Mouse (Mus musculus): ENCODE data around the gene Gzmk.

Gene Gzmk

GRCm38 (mm10) chr13:113205346-113205745 lies 20.4 kb downstream of the Gzmk start:
- no peak for ATAC-seq (ENCODE audit: insufficient number of reproducible peaks, low FRiP score, low TSS enrichment)

- ATAC-seq (ENCODE audit: insufficient number of reproducible peaks, low FRiP score, low TSS enrichment) = no peak
Observed at GRCm38 (mm10) chr13:113203146-113203545, 22.6 kb downstream of the Gzmk start.

GRCm38 (mm10) chr13:113202184-113202583 lies 23.5 kb downstream of the Gzmk start:
- ATAC-seq (ENCODE audit: insufficient number of reproducible peaks, low FRiP score, low TSS enrichment) = no peak

GRCm38 (mm10) chr13:113201631-113202030 lies 24.1 kb downstream of the Gzmk start:
- no peak for ATAC-seq (ENCODE audit: insufficient number of reproducible peaks, low FRiP score, low TSS enrichment)

GRCm38 (mm10) chr13:113200726-113201125 lies 25.0 kb downstream of the Gzmk start:
- ATAC-seq (ENCODE audit: insufficient number of reproducible peaks, low FRiP score, low TSS enrichment) = no peak

DNA sequence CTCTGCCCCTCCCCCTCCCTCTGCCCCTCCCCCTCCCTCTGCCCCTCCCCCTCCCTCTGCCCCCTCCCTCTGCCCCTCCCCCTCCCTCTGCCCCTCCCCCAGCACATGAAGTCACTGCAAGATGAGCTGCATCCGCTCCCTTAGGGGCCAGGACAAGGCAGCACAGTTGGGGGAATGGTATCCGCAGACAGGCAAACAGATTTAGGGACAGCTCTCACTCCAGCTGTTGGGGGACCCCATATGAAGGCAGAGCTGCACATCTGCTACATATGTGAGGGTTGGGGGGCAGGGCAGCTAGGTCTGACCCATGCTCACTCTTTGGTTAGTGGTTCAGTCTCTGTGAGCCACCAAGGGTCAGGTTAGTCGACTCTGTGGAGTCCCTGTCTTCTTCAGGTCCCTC lies 26.4 kb downstream of the Gzmk start:
- no peak for ATAC-seq (ENCODE audit: insufficient number of reproducible peaks, low FRiP score, low TSS enrichment)

DNA sequence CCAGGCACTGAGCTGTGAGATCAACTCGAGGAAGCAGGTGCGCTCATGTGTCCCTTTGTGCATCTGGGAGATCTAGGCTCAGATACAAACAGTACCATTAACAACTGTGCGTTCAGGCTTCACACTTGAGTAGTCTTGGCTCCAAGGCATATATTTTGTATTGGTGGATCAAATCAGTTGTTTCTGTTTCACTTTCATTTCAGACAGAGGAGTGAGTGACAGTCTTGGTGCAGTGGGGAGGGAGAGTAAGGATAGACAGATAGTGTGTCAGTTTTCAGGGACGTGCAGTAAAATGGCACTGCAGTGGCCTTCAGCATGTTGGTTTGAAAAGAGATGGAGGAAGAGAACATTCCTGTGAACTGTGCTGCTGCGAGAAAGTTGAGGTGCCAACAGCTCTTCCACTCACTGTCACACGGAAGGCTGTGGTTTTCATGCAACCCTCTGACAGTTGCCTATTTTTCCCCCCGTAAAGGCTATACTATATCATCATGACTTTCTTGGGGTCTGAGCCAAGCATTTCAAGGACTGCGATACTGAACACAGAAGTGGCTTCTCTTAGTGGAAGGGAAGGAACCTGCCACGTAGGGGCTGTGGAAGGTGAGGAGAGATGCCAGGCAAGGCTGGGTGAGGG lies 27.7 kb downstream of the Gzmk start:
- ATAC-seq (ENCODE audit: insufficient number of reproducible peaks, low FRiP score, low TSS enrichment) = no peak

GRCm38 (mm10) chr13:113196808-113197674 lies 28.7 kb downstream of the Gzmk start:
- no peak for ATAC-seq (ENCODE audit: insufficient number of reproducible peaks, low FRiP score, low TSS enrichment)

DNA sequence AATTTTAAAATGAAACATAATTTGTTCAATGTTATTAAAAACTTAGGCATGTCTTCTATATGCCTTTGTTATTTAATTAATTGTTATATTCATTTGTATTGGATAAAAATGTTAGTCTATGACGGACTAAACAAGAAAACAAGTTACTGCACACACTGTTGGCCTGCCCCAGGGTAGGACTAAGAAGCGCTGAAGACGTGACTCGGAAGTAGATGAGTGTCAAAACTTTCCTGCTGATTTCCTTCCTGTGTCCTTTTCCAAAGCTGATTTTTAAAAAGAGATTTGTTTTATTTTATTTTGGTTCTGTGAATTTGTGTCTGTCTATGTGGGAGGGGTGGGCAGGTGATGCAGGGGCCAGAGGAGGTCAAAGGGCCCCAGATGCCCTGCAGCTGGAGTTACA lies 42.0 kb downstream of the Gzmk start:
- ATAC-seq (ENCODE audit: insufficient number of reproducible peaks, low FRiP score, low TSS enrichment) = no peak

GRCm38 (mm10) chr13:113183310-113183709 lies 42.4 kb downstream of the Gzmk start:
- no peak for ATAC-seq (ENCODE audit: insufficient number of reproducible peaks, low FRiP score, low TSS enrichment)

GRCm38 (mm10) chr13:113174162-113174561 lies 51.5 kb downstream of the Gzmk start:
- no peak for ATAC-seq (ENCODE audit: insufficient number of reproducible peaks, low FRiP score, low TSS enrichment)

DNA sequence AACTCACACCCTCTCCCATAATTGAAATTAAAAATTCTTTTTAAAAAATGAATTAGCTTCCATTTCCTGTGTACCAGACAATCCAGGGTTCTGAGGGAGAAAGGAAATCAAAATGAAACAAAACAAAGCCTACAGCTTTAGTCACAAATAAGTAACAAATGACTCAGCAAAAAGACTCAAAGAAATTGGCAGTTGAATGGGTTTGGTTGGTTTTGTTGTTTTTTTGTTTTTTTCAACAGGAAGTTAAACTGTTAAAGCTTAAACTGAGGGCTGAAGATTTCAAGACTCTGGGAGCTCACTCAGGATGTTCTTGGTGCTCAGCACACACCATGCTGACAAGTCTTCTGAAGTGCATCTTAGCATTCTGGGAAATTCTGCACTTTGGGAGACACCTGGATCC lies 55.5 kb downstream of the Gzmk start:
- no peak for ATAC-seq (ENCODE audit: insufficient number of reproducible peaks, low FRiP score, low TSS enrichment)

- no peak for ATAC-seq (ENCODE audit: insufficient number of reproducible peaks, low FRiP score, low TSS enrichment)
Observed at GRCm38 (mm10) chr13:113168018-113168534, 57.6 kb downstream of the Gzmk start.

DNA sequence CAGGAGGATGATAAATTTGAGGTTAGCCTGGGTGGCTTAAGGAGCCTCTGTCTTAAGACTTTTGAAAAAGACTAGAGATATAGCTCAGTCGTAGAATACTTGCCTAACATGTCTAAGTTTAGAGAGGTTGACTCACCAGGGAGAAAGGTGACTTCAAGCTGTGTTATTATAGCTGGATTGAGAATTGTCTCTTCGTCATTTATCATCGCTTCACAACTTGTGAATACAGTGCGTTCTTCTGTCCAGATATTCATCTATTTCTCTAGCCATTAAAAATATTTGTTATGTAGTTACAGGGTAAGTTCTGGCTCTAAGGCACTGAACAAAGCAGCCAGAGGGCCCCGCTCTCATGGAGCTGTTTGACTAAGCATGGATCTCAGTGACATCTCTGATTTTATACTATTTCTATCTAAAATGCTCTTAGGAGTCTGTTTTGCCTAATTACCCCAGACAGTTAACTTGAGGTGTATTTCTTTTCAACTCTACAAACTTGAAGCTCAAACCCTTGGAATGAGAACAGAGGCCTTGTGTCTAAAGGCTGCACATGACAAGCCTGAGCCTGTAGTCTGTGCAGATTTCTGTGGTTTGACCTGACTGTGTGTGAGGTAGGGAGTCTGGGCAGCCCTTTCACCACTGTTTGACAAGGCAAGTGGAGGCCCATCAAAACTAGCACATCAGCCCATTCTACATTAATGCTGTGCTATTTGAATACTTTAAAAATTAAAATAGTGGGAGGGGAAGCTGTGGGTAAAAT lies 61.3 kb downstream of the Gzmk start:
- no peak for ATAC-seq (ENCODE audit: insufficient number of reproducible peaks, low FRiP score, low TSS enrichment)

DNA sequence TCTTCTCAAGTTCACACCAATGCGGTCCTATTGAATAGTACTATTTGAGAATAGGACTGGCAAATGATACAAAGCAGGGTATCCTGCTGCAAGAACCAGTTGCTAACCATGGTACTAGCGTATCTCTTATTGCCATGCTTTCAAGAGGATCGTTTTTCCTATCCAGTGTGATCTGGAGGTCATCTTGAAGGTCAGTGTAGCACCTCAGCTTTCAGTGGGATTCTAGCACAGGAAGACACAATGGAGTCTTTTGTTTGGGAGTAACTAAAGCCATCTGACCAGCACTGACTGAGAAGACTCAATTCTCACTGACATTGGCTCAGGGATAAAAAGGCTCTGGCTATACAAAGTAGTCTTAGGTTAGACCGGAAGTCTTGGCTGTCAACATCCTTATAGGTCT lies 74.2 kb downstream of the Gzmk start:
- ATAC-seq (ENCODE audit: insufficient number of reproducible peaks, low FRiP score, low TSS enrichment) = no peak

DNA sequence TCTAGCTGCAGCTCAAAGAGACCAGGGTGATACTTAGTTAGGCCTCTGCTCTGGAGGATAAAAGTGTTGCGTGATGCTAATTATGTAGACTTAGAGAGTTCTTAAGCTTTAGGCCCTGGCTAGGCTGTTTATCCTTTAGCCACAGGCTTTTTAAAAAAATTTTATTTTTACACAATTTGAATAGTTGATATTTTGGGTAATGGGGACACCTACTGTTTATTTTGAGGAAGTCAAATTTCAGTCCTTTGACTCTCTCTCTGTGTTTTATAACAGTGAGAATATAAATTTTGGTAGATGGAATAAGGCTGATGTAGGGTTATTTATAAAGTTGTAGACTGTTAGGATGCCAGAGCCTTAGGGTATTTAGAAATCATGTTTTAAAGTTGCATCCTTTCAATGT lies 86.1 kb downstream of the Gzmk start:
- no peak for ATAC-seq (ENCODE audit: insufficient number of reproducible peaks, low FRiP score, low TSS enrichment)

DNA sequence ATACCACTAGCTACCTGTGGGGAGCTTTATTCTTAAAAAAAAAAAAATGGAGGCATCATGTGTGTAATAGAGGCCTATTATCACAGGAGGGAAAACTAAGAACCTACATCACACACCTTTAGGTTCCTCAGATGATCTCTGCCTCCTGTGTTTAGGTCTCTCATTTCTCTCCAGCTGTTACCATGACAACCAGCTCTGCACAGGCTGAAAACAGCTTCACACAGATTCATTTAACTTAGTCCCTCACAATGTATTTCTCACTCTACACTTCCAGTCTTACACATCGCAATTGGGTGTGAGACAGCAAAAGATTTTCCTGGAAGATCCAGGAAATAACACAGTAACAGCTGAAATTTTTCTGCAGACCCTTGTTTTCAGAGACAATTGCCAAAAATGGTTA lies 95.7 kb downstream of the Gzmk start:
- no peak for ATAC-seq (ENCODE audit: insufficient number of reproducible peaks, low FRiP score, low TSS enrichment)
